Mouse (Mus musculus) heart, embryonic 10.5 days (tissue): ENCODE data around the gene Per1. TPM values are rescaled to one million over a fixed set of nuclear protein-coding genes. Genes with fewer than 3 reads are reported as not detected.

Experiments
- DNase-seq: peaks from one replicate; pipeline ENCODE4 v3.0.0-alpha.2; 2017; ENCODE audit warnings: low spot score
- H3K27ac ChIP-seq: fragments of 300-500 bp; sonication (generic); 2 replicates; pipeline ENCODE4 v1.5.1; 2016; ENCODE audit warnings: mild to moderate bottlenecking
- H3K27me3 ChIP-seq: fragments of 300-500 bp; sonication (generic); 2 replicates; pipeline ENCODE4 v1.6.1; 2016; ENCODE audit warnings: mild to moderate bottlenecking; ENCODE audit not compliant: poor library complexity, insufficient read depth, severe bottlenecking
- H3K36me3 ChIP-seq: fragments of 300-500 bp; sonication (generic); 2 replicates; pipeline ENCODE4 v1.6.1; 2016; ENCODE audit warnings: mild to moderate bottlenecking, moderate library complexity
- H3K4me1 ChIP-seq: fragments of 300-500 bp; sonication (generic); 2 replicates; pipeline ENCODE4 v1.6.1; 2016; ENCODE audit warnings: mild to moderate bottlenecking
- H3K4me3 ChIP-seq: fragments of 300-500 bp; sonication (generic); 2 replicates; pipeline ENCODE4 v1.5.1; 2016; ENCODE audit warnings: mild to moderate bottlenecking, moderate library complexity
- H3K9me3 ChIP-seq: fragments of 300-500 bp; sonication (generic); 2 replicates; pipeline ENCODE4 v1.6.1; 2016; ENCODE audit warnings: mild to moderate bottlenecking, moderate library complexity
- WGBS: fragments of 180-500 bp; shearing (Covaris S2); methylation state at CpG from one replicate; pipeline ENCODE4 v1.1.7; 2016; 5-methylcytosine and 5-hydroxymethylcytosine counted together
- polyA plus RNA-seq: library from polyadenylated mRNA; unstranded; fragments of >200 nt; fragmentation: Nextera tagmentation; extraction: Ambion mirVana; gene quantifications from 2 replicates; pipeline ENCODE4 v1.2.1, GENCODE M21; 2016

Gene Per1
- polyA plus RNA-seq, 1 experiment from 2014 or later = 8.8 TPM

DNA sequence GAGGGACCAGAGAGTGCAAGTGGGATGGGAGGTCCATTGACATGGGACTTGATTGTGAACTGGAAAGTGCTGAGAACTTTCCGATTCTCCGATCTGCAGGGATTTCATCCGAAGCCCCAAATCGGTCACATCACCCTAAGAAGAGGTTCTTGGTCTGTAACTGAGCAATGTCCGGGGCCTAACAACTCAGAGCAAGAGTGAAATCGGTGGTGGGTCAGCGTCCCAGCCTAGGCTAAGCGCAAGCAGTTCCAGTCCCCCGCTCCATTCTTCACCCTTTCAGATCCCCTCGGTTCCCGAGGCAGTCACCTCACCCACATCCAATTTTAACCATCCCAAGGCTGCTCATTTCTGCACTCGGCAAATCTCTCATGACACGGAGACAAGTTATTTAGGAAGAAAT, 24.9 kb upstream of the Per1 start:
- Histone ChIP-seq H3K4me3 (peak overlapping the region; percentile 73), H3K4me1 (peaks cover 51% of the 10 kb centered on the region), H3K36me3 (no peaks in the 10 kb centered on the region), H3K9me3 (no peaks in the 10 kb centered on the region), H3K27ac (peak overlapping the region; percentile 92), H3K27me3 (no peaks in the 10 kb centered on the region)
- DNase-seq = no peak
- WGBS = under 1% methylated on average over 13 of the region's 13 CpGs

DNA sequence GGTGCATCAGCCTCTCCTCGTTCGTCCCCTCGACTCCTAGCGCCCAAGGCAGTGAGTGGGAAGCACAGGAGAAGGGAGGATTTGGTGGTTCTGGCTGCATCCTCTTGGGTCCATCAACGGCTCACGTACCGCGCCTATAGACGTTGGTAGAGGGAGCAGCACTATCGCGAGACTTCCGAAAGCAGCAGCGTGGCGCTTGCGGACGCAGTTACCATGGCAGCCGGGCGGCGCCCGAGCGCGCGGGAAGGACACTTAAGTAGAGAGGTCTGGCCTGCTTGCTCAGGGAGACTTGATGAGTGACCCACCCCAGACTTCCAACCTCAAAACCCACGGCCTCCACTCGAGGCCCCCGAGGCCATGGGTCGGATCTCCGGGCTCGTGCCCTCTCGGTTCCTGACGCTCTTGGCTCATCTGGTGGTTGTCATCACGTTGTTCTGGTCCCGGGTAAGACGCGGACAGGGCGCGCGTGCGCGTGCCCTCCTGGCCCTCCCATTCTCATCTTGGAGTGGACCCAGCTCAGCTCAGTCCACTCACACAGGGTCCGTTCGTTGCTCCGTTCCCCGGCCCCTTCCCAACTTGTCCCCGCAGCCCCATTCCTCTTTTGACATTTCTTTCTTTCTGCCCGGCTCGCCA, 24.3 kb upstream of the Per1 start, which contains the start of gene Tmem107:
TSS of gene Tmem107 (plus strand) at position 217 of the 633 bp plus-strand sequence.
- Histone ChIP-seq H3K27me3 (no peaks in the 10 kb centered on the region), H3K4me1 (peaks cover 51% of the 10 kb centered on the region), H3K36me3 (no peaks in the 10 kb centered on the region), H3K27ac (peak within 1 kb of the TSS; percentile 92), H3K4me3 (peak within 1 kb of the TSS; percentile 73), H3K9me3 (no peaks in the 10 kb centered on the region)
- under 1% methylated on average over 47 of the region's 47 CpGs for WGBS
- peak; percentile 97 for DNase-seq

DNA sequence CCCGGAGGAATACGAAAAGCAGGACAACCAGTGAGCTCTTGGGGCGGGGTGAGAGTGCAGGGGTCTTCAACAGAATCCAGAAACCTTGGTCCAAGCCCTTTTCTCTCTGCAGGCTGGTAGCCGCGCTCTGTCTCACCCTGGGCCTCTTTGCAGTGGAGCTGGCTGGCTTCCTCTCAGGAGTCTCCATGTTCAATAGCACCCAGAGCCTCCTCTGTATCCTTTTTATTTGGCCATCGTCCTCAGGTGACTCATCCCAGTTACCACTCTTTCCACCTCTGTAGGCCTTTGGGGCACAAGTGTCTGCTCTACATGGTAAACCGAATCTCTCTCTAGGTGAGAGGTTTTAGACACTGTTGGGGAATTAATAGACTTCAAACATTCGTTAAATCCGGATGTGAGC, 23.8 kb upstream of the Per1 start:
- Histone ChIP-seq H3K27me3 (no peaks in the 10 kb centered on the region), H3K4me1 (peaks cover 46% of the 10 kb centered on the region), H3K36me3 (no peaks in the 10 kb centered on the region), H3K9me3 (no peaks in the 10 kb centered on the region), H3K27ac (peak overlapping the region; percentile 92), H3K4me3 (peak overlapping the region; percentile 73)
- DNase-seq = no peak
- WGBS = 25% methylated on average over 9 of the region's 9 CpGs

DNA sequence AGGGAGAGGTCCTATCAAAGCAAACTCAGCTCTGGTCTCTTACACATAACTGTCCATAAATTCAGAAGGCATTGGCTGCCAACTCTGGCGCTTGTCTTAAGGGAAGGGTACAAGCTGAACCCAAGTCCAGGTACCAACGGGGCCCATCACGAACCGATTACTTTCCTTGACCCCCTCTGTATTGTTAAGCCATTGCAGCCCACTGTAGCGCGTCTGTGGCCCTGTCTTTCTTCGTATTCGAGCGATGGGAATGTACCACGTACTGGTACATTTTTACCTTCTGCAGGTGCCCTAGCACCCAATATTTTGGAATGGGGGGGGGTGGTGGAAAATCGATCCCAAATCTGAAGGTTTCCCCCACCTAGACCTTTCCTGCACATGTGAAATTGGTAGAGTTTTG, 22.8 kb upstream of the Per1 start:
- Histone ChIP-seq H3K4me1 (peaks cover 39% of the 10 kb centered on the region), H3K27ac (peak overlapping the region; percentile 95), H3K27me3 (no peaks in the 10 kb centered on the region), H3K36me3 (no peaks in the 10 kb centered on the region), H3K9me3 (no peaks in the 10 kb centered on the region), H3K4me3 (peak overlapping the region; percentile 54)
- DNase-seq = no peak
- WGBS = 84% methylated on average over 11 of the region's 11 CpGs

DNA sequence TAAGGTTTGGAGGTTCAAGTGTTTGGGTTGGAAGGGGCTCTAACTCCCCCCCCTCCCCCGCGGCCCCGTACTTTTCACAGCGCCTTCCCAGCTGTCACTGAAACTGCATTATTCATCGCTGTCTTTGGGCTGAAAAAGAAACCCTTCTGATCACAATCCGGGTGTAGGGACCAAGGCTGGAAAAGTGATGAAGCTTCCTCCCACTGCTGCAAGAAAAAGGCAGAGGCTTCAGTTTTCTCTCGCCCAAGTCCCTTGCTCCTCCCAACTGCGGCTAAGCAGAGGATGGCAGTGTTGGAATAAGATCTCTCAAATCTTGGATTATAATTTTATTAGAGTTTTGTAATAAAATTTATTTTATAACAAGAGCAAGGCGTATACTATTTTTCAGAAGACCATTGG, 22.4 kb upstream of the Per1 start:
- peaks cover 34% of the 10 kb centered on the region for H3K4me1 ChIP-seq
- H3K9me3 ChIP-seq = no peaks in the 10 kb centered on the region
- H3K4me3 ChIP-seq = peak overlapping the region; percentile 54
- no peak for DNase-seq
- H3K36me3 ChIP-seq = no peaks in the 10 kb centered on the region
- H3K27me3 ChIP-seq = no peaks in the 10 kb centered on the region
- H3K27ac ChIP-seq = peak overlapping the region; percentile 95
- WGBS = 9% methylated on average over 9 of the region's 9 CpGs

DNA sequence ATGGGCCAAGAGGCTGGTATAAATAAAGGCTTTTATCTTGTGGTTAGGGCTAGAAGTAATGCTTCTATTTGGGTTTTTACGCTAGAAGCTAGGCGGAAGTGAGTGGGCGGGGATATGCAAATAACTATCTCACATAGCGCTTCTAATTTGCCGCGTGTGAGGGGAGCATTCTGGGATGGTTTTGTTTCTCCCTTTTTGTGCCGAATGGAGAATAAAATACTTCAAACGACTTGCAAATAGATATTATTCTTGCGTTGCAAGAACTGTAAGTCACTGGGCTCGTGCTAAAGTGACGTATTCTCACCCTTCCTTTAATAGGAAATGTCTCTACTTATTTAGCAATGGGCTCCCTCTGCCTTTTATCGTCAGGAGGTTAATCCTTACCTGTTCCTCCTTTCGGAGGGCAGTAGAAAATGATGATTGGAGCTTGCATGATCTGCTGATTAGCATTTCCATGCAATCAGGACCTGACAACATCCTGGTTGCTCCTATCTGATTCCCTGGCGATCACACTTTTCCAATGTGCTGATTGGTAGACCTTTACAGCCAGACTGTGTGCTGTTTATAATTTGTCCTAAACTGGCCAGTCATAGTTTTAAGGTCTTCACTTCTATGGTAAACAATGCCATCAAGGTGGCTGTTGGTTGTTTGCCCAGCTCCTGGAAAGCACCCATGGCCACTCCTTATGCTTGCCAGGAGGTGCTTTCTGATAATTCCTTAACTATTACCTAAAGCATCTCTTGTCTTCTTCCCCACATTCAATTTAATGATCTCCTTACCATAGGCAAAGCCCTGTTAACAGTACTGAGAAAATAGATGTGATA, 21.7 kb upstream of the Per1 start:
- Histone ChIP-seq H3K27me3 (no peaks in the 10 kb centered on the region), H3K36me3 (no peaks in the 10 kb centered on the region), H3K4me1 (peaks cover 32% of the 10 kb centered on the region), H3K9me3 (no peaks in the 10 kb centered on the region), H3K27ac (peak overlapping the region; percentile 95), H3K4me3 (peak overlapping the region; percentile 54)
- under 1% methylated on average over 14 of the region's 14 CpGs for WGBS
- peak; percentile 92 for DNase-seq

DNA sequence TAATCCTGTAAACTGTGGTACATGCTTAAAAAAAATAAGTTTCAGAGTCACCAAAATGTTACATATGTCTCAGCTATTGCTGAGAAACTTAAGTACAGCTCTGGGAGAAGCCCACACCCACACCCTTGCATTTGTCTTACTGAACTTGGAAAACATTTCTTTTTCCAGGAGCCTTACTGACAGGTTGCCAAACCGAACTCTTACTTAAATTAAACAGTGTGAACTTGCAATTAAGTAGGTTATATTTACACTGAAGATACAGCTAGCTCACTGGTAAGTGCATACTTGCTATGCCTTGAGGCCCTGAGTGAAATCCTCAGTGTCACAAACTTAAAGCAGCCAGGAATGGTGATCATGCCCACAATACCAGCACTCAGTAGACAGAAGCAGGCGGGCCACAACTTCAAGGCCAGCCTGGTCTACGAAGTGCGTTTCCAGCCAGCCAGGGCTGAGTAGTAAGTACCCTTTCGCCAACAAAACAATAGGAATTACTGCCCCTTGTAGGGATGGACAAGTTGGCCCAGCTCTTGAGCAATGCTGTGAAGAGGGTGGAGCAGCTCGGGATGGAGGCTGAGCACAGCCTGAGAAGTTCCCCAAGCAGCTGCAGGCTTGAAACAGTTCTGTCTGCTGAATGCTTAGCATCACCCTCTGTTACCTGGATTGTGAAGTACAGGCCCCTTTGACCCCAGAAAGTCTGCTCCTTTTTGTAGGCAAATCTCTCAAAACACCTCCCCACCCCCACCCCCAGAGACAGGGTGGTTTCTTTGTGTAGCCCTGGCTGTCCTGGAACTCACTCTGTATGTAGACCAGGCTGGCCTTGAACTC, 20.9 kb upstream of the Per1 start:
- DNase-seq = no peak
- Histone ChIP-seq H3K4me3 (no peak overlapping the region), H3K36me3 (no peaks in the 10 kb centered on the region), H3K4me1 (peaks cover 32% of the 10 kb centered on the region), H3K27me3 (no peaks in the 10 kb centered on the region), H3K9me3 (no peaks in the 10 kb centered on the region), H3K27ac (peak overlapping the region; percentile 95; the same call in 1 of the 2 replicates)
- 39% methylated on average over 6 of the region's 6 CpGs for WGBS

DNA sequence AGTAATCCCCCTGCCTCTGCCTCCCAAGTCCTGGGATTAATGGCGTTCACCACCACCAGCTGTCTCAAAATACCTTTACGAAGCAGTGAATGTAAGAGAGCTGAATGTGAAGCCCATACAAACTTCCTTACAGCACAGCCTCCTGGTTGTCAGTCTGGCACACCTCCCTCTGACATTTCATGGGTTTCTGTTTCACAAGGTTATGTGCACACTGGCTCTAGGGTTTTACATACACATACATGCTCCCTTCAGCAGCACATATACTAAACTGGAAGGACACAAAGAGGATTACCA, 20.3 kb upstream of the Per1 start:
- Histone ChIP-seq H3K9me3 (no peaks in the 10 kb centered on the region), H3K27ac (no peak overlapping the region), H3K4me1 (peaks cover 31% of the 10 kb centered on the region), H3K4me3 (no peak overlapping the region), H3K36me3 (no peaks in the 10 kb centered on the region), H3K27me3 (no peaks in the 10 kb centered on the region)
- 50% methylated on average over 2 of the region's 2 CpGs for WGBS
- no peak for DNase-seq

DNA sequence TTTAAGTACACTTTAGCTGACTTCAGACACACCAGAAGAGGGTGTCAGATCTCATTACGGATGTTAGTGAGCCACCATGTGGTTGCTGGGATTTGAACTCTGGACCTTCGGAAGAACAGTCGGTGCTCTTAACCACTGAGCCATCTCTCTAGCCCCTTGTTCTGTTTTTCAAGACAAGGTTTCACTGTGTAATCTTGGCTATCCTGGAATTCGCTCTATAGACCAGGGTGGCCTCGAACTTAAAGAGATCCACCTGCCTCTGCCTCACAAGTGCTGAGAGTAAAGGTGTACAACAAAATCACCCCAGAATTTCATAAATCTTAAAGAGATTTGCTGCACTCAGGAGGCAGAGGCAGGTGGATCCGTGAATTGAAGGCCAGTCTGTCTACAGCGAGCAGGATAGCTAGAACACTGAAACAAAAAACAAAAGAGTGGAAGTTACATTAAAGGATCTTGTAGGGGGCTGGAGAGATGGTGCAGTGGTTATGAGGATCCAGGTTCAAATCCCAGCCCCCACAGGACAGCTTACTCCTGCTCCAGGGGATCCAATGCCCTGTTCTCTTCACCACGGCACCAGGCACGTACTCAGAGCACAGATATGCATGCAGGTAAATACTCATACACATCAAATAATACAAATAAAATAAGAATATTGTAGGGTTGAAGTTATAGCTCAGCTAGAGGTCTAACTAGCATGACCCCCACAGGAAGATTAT, 19.1 kb upstream of the Per1 start:
- DNase-seq = no peak
- H3K9me3 ChIP-seq = no peaks in the 10 kb centered on the region
- H3K4me3 ChIP-seq = no peak overlapping the region
- H3K36me3 ChIP-seq = no peaks in the 10 kb centered on the region
- no peak overlapping the region for H3K27ac ChIP-seq
- no peaks in the 10 kb centered on the region for H3K27me3 ChIP-seq
- WGBS = 53% methylated on average over 9 of the region's 9 CpGs
- H3K4me1 ChIP-seq = peaks cover 28% of the 10 kb centered on the region

DNA sequence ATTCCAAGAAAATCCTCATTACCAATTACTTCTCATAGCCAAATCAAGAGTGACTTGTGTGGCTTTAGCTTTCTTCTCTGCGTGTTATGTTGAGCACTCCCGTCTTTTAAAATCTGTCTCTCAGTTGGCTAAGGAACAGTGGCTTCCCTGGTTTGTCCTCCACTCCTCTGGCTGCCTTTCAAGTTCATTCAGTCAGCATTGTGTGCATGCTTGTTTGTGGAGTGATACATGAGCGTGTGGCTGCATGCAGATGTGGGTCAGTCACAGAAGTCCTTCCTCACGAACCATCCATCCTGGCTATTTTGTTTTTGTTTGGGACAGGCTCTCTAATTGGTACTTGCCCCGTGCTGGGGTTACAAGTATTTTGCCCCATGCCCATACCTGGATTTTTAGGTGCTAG, 18.4 kb upstream of the Per1 start:
- Histone ChIP-seq H3K36me3 (no peaks in the 10 kb centered on the region), H3K4me1 (peaks cover 22% of the 10 kb centered on the region), H3K27me3 (no peaks in the 10 kb centered on the region), H3K9me3 (no peaks in the 10 kb centered on the region), H3K4me3 (no peak overlapping the region), H3K27ac (no peak overlapping the region)
- WGBS = 80% methylated on average over 5 of the region's 5 CpGs
- no peak for DNase-seq

DNA sequence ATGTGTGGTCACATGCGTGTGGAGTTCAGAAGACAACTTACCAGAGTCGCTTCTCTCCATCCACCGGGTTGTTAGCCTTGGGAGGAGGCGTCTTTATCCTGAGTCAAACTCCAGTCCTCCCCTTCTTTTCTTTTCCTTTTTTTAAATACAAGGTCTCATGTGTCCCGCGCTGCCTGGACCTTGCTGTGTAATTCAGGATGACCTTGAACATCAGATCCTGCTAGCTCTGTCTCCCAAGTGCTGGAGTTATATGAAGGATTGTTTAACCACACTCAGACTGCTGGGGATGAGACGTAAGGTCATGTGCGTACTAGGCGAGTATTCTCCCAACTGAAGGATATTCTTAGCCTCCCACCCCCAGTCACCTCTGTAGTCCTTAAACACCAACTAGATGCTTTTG, 17.7 kb upstream of the Per1 start:
- Histone ChIP-seq H3K27ac (no peak overlapping the region), H3K9me3 (no peaks in the 10 kb centered on the region), H3K4me3 (no peak overlapping the region), H3K36me3 (no peaks in the 10 kb centered on the region), H3K4me1 (peaks cover 16% of the 10 kb centered on the region), H3K27me3 (no peaks in the 10 kb centered on the region)
- 77% methylated on average over 9 of the region's 9 CpGs for WGBS
- no peak for DNase-seq

DNA sequence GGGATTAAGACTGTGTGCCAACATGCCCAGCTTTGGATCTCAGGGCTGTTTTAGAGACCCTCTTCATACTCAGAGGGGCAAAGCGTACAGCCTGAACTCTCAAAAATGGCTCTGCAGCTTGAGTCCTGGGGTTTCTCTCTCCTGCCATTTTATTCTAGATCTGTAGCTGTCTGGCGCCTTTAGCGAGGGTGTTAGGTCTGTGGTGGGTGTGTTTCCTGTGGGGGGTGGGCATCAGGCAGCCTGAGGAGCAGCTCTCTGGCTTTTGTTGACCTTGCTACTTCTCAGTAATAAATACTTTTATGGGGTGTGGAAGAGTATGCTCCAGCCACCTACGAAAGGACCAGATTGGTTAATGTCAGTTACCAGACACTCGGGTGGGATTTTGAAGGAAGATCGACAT, 17.0 kb upstream of the Per1 start:
- no peak for DNase-seq
- WGBS = 68% methylated on average over 6 of the region's 6 CpGs
- peaks cover 11% of the 10 kb centered on the region for H3K4me1 ChIP-seq

More for the DNA sequence above, 17.0 kb upstream of the Per1 start:
- H3K27ac ChIP-seq = no peak overlapping the region
- H3K9me3 ChIP-seq = no peaks in the 10 kb centered on the region
- H3K4me3 ChIP-seq = no peak overlapping the region
- no peaks in the 10 kb centered on the region for H3K27me3 ChIP-seq
- H3K36me3 ChIP-seq = no peaks in the 10 kb centered on the region
